Mouse (Mus musculus) lung, embryonic 16.5 days (tissue): ENCODE measurements around the gene Dbndd2. TPM values are rescaled to one million over a fixed set of nuclear protein-coding genes. Genes with fewer than 3 reads are reported as not detected.

Source experiments
- ATAC-seq: fragments of 200-750 bp; cut with Nextera tagmentation; 2 replicates; pipeline ENCODE4 v1.8.0; 2017; ENCODE audit warnings: low read depth, mild to moderate bottlenecking, moderate library complexity
- H3K27ac ChIP-seq: fragments of 300-500 bp; sonication (generic); 2 replicates; pipeline ENCODE4 v1.5.1; 2014; ENCODE audit warnings: mild to moderate bottlenecking, control low read depth, low read length
- H3K27me3 ChIP-seq: fragments of 300-500 bp; sonication (generic); 2 replicates; pipeline ENCODE4 v1.6.1; 2014; ENCODE audit warnings: low read depth, low read length, mixed read lengths; ENCODE audit not compliant: control insufficient read depth, insufficient read depth
- H3K36me3 ChIP-seq: fragments of 300-500 bp; sonication (generic); 2 replicates; pipeline ENCODE4 v1.6.1; 2014; ENCODE audit warnings: low read length; ENCODE audit not compliant: control insufficient read depth, insufficient read depth
- H3K4me1 ChIP-seq: fragments of 300-500 bp; sonication (generic); replicated peaks from 2 replicates; pipeline ENCODE4 v1.6.1; 2014; ENCODE audit warnings: low read length, mixed read lengths; ENCODE audit not compliant: control insufficient read depth, insufficient read depth
- H3K4me2 ChIP-seq: fragments of 300-500 bp; sonication (generic); 2 replicates; pipeline ENCODE4 v1.6.1; 2014; ENCODE audit warnings: low read depth, low read length, control low read depth
- H3K4me3 ChIP-seq: fragments of 300-500 bp; sonication (generic); 2 replicates; pipeline ENCODE4 v1.5.1; 2014; ENCODE audit warnings: mild to moderate bottlenecking, low read length, control low read depth
- H3K9ac ChIP-seq: fragments of 300-500 bp; sonication (generic); 2 replicates; pipeline ENCODE4 v1.6.1; 2014; ENCODE audit warnings: low read length, control low read depth
- H3K9me3 ChIP-seq: fragments of 300-500 bp; sonication (generic); 2 replicates; pipeline ENCODE4 v1.6.1; 2016; ENCODE audit warnings: low read length; ENCODE audit not compliant: control insufficient read depth
- WGBS: fragments of 180-500 bp; shearing (Covaris S2); extraction: QIAGEN DNeasy Blood & Tissue Kit; methylation state at CpG from one replicate; pipeline ENCODE4 v1.1.7; 2014; 5-methylcytosine and 5-hydroxymethylcytosine counted together
- polyA plus RNA-seq: library from polyadenylated mRNA; unstranded; fragments of >200 nt; fragmentation: Nextera tagmentation; extraction: Ambion mirVana; gene quantifications from 2 replicates; pipeline ENCODE4 v1.2.1, GENCODE M21; 2015

Dbndd2 gene
- polyA plus RNA-seq, 1 experiment from 2014 or later: 13.0 TPM

DNA sequence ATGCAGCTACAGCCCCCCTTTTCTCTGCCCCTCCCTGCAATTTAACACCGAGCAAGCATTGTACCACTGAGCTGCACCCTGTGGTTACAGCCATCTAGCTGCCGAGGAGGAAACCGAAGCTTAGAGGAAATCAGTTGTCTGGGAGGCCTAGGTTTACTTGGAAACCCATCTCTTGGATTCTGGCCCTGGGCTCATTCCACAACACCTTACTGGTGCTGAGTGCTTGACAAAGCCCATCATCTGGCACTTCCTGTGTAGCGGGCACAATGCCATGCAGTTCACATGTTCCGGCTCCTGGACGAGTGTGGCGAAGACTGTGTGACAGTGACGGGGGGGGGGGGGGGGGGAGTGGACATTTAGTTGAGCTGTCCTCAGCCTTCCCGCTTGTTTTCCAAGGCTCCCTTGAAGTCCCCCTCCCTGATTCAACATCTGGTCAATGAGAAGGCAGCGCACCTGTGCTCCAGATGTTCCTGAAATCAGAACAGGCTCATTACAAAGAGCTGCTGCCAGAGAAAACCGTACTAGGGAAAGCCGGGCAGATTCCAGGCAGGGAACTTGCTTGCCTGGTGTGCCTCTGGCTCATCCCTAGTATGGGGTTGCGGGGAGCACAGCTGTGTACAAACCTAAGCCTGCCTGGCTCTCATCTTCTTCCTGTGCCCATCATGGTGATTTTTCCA is 33.8 kb upstream of the Dbndd2 start:
- 31% methylated on average over 12 of the region's 13 CpGs for WGBS
- H3K4me2 ChIP-seq: no peak overlapping the region
- no peaks in the 10 kb centered on the region for H3K9me3 ChIP-seq
- no peak overlapping the region for H3K9ac ChIP-seq
- no peaks in the 10 kb centered on the region for H3K27me3 ChIP-seq
- H3K27ac ChIP-seq: no peak overlapping the region; the same call in 1 of the 2 replicates
- H3K36me3 ChIP-seq: no peaks in the 10 kb centered on the region
- H3K4me1 ChIP-seq: peaks cover 58% of the 10 kb centered on the region
- ATAC-seq: peak; percentile 49
- no peak overlapping the region for H3K4me3 ChIP-seq

GRCm38 (mm10) chr2:164453047-164453757 is 32.7 kb upstream of the Dbndd2 start:
- H3K27me3 ChIP-seq: no peaks in the 10 kb centered on the region
- 38% methylated on average over 14 of the region's 14 CpGs for WGBS
- no peaks in the 10 kb centered on the region for H3K36me3 ChIP-seq
- H3K27ac ChIP-seq: peak overlapping the region; percentile 60
- no peak for ATAC-seq
- H3K4me2 ChIP-seq: no peak overlapping the region
- no peaks in the 10 kb centered on the region for H3K9me3 ChIP-seq
- H3K4me1 ChIP-seq: peaks cover 59% of the 10 kb centered on the region
- H3K9ac ChIP-seq: 0 out of 2 replicates have a peak overlapping the region, but pooled peaks have one; percentile 16
- no peak overlapping the region for H3K4me3 ChIP-seq

DNA sequence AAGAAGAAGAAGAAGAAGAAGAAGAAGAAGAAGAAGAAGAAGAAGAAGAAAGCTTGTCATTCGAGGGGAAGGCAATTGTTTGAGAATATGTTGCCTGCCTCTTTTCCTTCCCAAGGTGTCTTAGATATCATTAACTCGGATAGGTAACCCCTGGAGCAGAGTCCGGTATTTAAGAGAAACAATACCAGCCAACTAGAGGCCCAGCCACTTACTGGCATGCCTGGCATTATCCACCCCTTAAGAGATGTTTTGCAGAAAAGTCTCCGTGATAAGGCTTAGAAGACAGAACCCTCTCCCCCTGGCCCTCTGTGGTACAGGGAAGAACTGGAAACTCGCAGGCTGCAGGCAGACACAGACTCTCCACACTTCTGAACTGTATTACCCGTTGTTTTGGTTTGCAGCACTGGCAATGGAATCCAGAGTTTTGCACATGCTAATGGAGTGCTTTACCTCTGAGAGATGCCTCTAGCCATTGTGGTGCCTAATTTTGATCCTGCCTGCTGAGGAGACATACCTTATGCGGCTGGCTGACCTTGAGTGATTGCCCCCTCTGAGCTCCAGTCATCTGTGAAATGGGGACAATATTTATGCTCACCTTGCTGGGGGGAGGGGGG is 31.9 kb upstream of the Dbndd2 start:
- Histone ChIP-seq H3K9me3 (no peaks in the 10 kb centered on the region), H3K9ac (no peak overlapping the region), H3K4me2 (no peak overlapping the region), H3K4me1 (peaks cover 57% of the 10 kb centered on the region), H3K27me3 (no peaks in the 10 kb centered on the region), H3K27ac (peak overlapping the region; percentile 94; the same call in 1 of the 2 replicates), H3K4me3 (no peak overlapping the region), H3K36me3 (no peaks in the 10 kb centered on the region)
- no peak for ATAC-seq
- 55% methylated on average over 7 of the region's 7 CpGs for WGBS

DNA sequence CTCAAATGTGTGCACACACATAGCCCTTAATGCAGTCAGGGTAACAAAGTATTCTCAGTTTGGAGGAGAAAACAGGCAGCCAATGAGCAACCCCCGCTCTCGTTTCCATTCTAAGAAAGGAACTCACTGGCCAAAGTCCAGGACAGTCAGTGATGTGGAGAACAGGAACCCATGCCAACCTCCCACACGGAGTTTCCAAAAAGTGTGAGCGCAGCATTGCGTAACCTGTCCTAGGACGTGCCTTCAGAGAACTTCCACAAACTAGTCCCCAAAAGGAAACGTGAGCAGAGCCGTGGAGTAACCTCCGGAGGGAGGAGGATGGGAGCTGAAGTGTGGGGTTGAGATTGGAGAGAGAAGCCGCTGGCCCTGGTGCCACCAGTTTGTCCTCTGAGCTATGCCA is 31.1 kb upstream of the Dbndd2 start:
- ATAC-seq: peak; percentile 73
- 23% methylated on average over 10 of the region's 10 CpGs for WGBS
- Histone ChIP-seq H3K36me3 (no peaks in the 10 kb centered on the region), H3K4me2 (no peak overlapping the region), H3K27ac (peak overlapping the region; percentile 94), H3K9ac (no peak overlapping the region), H3K9me3 (no peaks in the 10 kb centered on the region), H3K4me3 (no peak overlapping the region), H3K27me3 (no peaks in the 10 kb centered on the region), H3K4me1 (peaks cover 53% of the 10 kb centered on the region)

DNA sequence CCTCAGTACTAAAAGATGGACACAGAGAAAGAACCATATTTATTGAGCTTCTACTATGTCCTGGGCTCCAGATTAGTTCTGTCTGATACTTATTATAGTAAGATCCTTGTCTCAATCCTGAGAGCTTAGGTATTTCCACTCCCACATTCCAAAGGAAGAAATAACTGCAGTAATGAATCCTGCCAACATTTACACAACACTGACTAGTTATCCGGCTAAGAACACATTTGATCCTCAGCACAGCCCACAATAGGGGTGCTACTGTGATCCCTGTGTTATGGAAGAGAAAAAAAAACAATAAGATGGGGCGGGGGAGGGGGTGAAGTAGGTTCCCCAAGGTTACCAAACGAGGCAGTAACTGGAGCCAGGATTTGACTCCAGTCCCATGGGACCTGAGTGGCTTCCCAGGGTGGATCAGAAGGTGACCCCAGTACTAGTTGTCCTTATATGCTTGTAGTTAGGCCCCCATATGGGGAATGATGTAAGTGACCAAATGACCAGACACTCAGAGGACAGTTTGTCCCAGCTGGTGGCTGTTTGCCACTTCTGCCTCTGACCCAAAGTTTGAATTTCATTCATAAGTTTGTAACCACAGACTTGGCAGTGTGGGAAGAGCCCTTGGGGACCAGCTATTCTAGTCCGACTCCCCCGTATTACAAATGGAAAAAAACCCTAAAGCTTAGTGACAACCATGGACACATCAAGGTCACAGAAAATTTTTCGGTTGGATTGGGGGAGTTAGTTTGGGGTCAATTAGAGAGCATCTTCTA is 30.3 kb upstream of the Dbndd2 start:
- Histone ChIP-seq H3K4me3 (no peak overlapping the region), H3K36me3 (no peaks in the 10 kb centered on the region), H3K9me3 (no peaks in the 10 kb centered on the region), H3K27ac (peak overlapping the region; percentile 94), H3K4me1 (peaks cover 53% of the 10 kb centered on the region), H3K4me2 (no peak overlapping the region), H3K27me3 (no peaks in the 10 kb centered on the region), H3K9ac (no peak overlapping the region)
- peak; percentile 10; the same call in 1 of the 2 replicates for ATAC-seq
- WGBS: 52% methylated on average over 6 of the region's 6 CpGs

GRCm38 (mm10) chr2:164456413-164456812 is 29.5 kb upstream of the Dbndd2 start:
- Histone ChIP-seq H3K4me2 (peak overlapping the region; percentile 32), H3K27ac (peak overlapping the region; percentile 94), H3K36me3 (no peaks in the 10 kb centered on the region), H3K4me1 (peaks cover 53% of the 10 kb centered on the region), H3K27me3 (no peaks in the 10 kb centered on the region), H3K4me3 (no peak overlapping the region), H3K9ac (peak overlapping the region; percentile 29), H3K9me3 (no peaks in the 10 kb centered on the region)
- ATAC-seq: no peak
- 60% methylated on average over 1 of the region's 1 CpGs for WGBS

GRCm38 (mm10) chr2:164456864-164457300 is 29.0 kb upstream of the Dbndd2 start, which contains the start of gene Sys1:
Sys1 (plus strand) TSS chr2:164456964.
- no peaks in the 10 kb centered on the region for H3K9me3 ChIP-seq
- ATAC-seq: no peak
- H3K27ac ChIP-seq: peak within 1 kb of the TSS; percentile 94
- H3K4me2 ChIP-seq: peak within 1 kb of the TSS; percentile 32
- peaks cover 53% of the 10 kb centered on the region for H3K4me1 ChIP-seq
- no peaks in the 10 kb centered on the region for H3K36me3 ChIP-seq
- WGBS: 3% methylated on average over 7 of the region's 7 CpGs
- no peaks in the 10 kb centered on the region for H3K27me3 ChIP-seq
- 0 out of 2 replicates have a peak within 1 kb of the TSS, but pooled peaks have one; percentile 5 for H3K4me3 ChIP-seq
- H3K9ac ChIP-seq: peak within 1 kb of the TSS; percentile 29

DNA sequence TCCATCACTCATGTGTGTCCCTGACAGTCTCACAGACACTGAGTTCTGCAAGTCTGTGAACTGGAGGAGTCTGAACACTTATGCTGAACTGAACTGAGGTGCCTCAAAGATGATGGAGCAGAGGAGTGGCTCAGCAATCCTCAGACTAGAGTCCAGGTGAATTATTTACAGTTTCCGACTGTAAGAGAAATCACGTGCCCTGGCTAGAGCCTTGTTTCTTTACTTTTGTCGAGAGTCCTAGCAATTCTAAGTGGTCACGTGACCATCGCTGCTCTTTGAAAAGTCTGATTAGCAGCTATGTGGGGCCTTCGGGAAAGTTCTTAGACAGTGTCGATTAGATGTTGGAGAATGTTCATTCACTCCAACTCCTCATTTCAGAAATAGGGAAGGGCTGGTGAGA is 28.0 kb upstream of the Dbndd2 start:
- Histone ChIP-seq H3K4me1 (peaks cover 50% of the 10 kb centered on the region), H3K9me3 (no peaks in the 10 kb centered on the region), H3K4me3 (no peak overlapping the region), H3K36me3 (no peaks in the 10 kb centered on the region), H3K4me2 (no peak overlapping the region), H3K27ac (peak overlapping the region; percentile 87), H3K9ac (no peak overlapping the region), H3K27me3 (no peaks in the 10 kb centered on the region)
- ATAC-seq: peak; percentile 35; the same call in 1 of the 2 replicates
- WGBS: 41% methylated on average over 7 of the region's 7 CpGs
